Mouse (Mus musculus): ENCODE results near the gene Cdk2ap1.

GRCm38 (mm10) chr5:124296475-124296874, 66.4 kb downstream of the Cdk2ap1 start:
- TF ChIP-seq CTCF (IDR thresholded peaks at IDR 0.05; ENCODE audit: low read depth) (no peak), EP300 (IDR thresholded peaks at IDR 0.05; ENCODE audit: low read depth) (no peak)
